Mouse (Mus musculus): ENCODE data around the gene Lingo2. TPM values are rescaled to one million over a fixed set of nuclear protein-coding genes. Genes with fewer than 3 reads are reported as not detected.

Lingo2 gene
- polyA plus RNA-seq, 1 experiment from 2014 or later = 2.8 TPM

- Histone ChIP-seq H3K27me3 (ENCODE audit: control insufficient read depth, insufficient read depth, low read length) (no peaks in the 10 kb centered on the region), H3K4me1 (replicated peaks; ENCODE audit: control insufficient read depth, insufficient read depth, low read length) (no peaks in the 10 kb centered on the region), H3K9ac (ENCODE audit: low read length) (no peak overlapping the region), H3K36me3 (ENCODE audit: control insufficient read depth, insufficient read depth, low read length) (no peaks in the 10 kb centered on the region), H3K27ac (ENCODE audit: low read depth, low read length) (no peak overlapping the region), H3K4me2 (ENCODE audit: low read depth, low read length, severe bottlenecking) (no peak overlapping the region), H3K9me3 (ENCODE audit: control insufficient read depth, low read length) (no peaks in the 10 kb centered on the region), H3K4me3 (ENCODE audit: low read depth, low read length) (no peak overlapping the region)
- DNase-seq (ENCODE audit: low spot score) (no peak), ATAC-seq (replicated peaks; ENCODE audit: low FRiP score) (no peak)
These were observed 76.8 kb downstream of the Lingo2 start for GRCm38 (mm10) chr4:36874781-36875180.

- H3K4me2 ChIP-seq (ENCODE audit: low read depth, low read length, severe bottlenecking) = no peak overlapping the region
- H3K36me3 ChIP-seq (ENCODE audit: control insufficient read depth, insufficient read depth, low read length) = no peaks in the 10 kb centered on the region
- no peaks in the 10 kb centered on the region for H3K9me3 ChIP-seq (ENCODE audit: control insufficient read depth, low read length)
- DNase-seq (ENCODE audit: low spot score) (no peak), ATAC-seq (replicated peaks; ENCODE audit: low FRiP score) (no peak)
- no peak overlapping the region for H3K4me3 ChIP-seq (ENCODE audit: low read depth, low read length)
- H3K9ac ChIP-seq (ENCODE audit: low read length) = no peak overlapping the region
- H3K27me3 ChIP-seq (ENCODE audit: control insufficient read depth, insufficient read depth, low read length) = no peaks in the 10 kb centered on the region
- no peak overlapping the region for H3K27ac ChIP-seq (ENCODE audit: low read depth, low read length)
- no peaks in the 10 kb centered on the region for H3K4me1 ChIP-seq (replicated peaks; ENCODE audit: control insufficient read depth, insufficient read depth, low read length)
These were observed 126.6 kb downstream of the Lingo2 start for GRCm38 (mm10) chr4:36824982-36825381.

GRCm38 (mm10) chr4:36821914-36822313 lies 129.6 kb downstream of the Lingo2 start:
- Histone ChIP-seq H3K27me3 (ENCODE audit: control insufficient read depth, insufficient read depth, low read length) (no peaks in the 10 kb centered on the region), H3K27ac (ENCODE audit: low read depth, low read length) (no peak overlapping the region), H3K36me3 (ENCODE audit: control insufficient read depth, insufficient read depth, low read length) (no peaks in the 10 kb centered on the region), H3K4me3 (ENCODE audit: low read depth, low read length) (no peak overlapping the region), H3K4me2 (ENCODE audit: low read depth, low read length, severe bottlenecking) (no peak overlapping the region), H3K9me3 (ENCODE audit: control insufficient read depth, low read length) (no peaks in the 10 kb centered on the region), H3K4me1 (replicated peaks; ENCODE audit: control insufficient read depth, insufficient read depth, low read length) (no peaks in the 10 kb centered on the region), H3K9ac (ENCODE audit: low read length) (no peak overlapping the region)
- DNase-seq (ENCODE audit: low spot score) = no peak
- ATAC-seq (replicated peaks; ENCODE audit: low FRiP score) = no peak

DNA sequence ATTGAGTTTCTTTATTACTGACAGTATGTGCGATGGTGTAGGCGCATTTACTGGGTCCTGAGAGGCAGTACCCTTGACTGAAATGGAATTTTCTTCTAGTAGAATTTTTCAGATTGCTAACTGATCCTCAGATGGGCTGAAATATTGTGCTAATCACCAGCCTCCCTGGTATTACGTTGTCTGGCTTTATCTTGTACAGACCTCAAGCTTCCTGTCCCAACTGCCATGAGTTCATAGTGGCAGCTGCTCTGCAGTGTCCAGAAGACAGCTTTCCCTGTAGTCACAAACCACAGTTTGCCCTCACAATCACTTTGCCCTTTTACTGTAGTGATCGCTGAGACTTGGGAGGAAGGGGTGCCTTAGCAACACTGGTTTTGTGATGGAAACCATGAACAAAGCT lies 176.5 kb downstream of the Lingo2 start:
- H3K36me3 ChIP-seq (ENCODE audit: control insufficient read depth, insufficient read depth, low read length) = no peaks in the 10 kb centered on the region
- no peaks in the 10 kb centered on the region for H3K4me1 ChIP-seq (replicated peaks; ENCODE audit: control insufficient read depth, insufficient read depth, low read length)
- no peak overlapping the region for H3K27ac ChIP-seq (ENCODE audit: low read depth, low read length)
- DNase-seq (ENCODE audit: low spot score) (no peak), ATAC-seq (replicated peaks; ENCODE audit: low FRiP score) (no peak)
- no peaks in the 10 kb centered on the region for H3K27me3 ChIP-seq (ENCODE audit: control insufficient read depth, insufficient read depth, low read length)
- H3K4me2 ChIP-seq (ENCODE audit: low read depth, low read length, severe bottlenecking) = no peak overlapping the region
- no peaks in the 10 kb centered on the region for H3K9me3 ChIP-seq (ENCODE audit: control insufficient read depth, low read length)
- no peak overlapping the region for H3K4me3 ChIP-seq (ENCODE audit: low read depth, low read length)
- H3K9ac ChIP-seq (ENCODE audit: low read length) = no peak overlapping the region
- whole genome bisulfite sequencing = 96% methylated on average over 4 of the region's 4 CpGs

DNA sequence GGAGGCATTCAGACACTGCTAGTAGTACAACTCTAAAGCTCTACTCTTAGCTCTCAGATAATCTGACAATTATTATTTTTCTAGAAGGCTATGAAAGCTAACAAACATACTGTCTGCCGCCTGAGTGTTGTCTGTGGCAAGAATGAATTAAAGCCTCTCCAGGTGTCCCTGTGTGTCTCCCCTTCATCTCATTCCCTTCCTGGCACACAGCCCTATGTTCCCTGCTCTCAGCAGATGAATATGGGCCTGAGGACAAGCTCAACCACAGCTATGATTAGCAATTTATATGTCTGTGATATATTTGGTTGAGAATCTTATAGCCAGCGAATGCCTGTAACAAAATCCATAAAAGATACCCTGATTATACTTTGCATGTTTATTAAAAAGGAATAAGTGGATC lies 220.9 kb downstream of the Lingo2 start:
- DNase-seq (ENCODE audit: low spot score) (no peak), ATAC-seq (replicated peaks; ENCODE audit: low FRiP score) (no peak)
- Histone ChIP-seq H3K4me3 (ENCODE audit: low read depth, low read length) (no peak overlapping the region), H3K4me2 (ENCODE audit: low read depth, low read length, severe bottlenecking) (no peak overlapping the region), H3K9me3 (ENCODE audit: control insufficient read depth, low read length) (no peaks in the 10 kb centered on the region), H3K4me1 (replicated peaks; ENCODE audit: control insufficient read depth, insufficient read depth, low read length) (no peaks in the 10 kb centered on the region), H3K27me3 (ENCODE audit: control insufficient read depth, insufficient read depth, low read length) (no peaks in the 10 kb centered on the region), H3K9ac (ENCODE audit: low read length) (no peak overlapping the region), H3K36me3 (ENCODE audit: control insufficient read depth, insufficient read depth, low read length) (no peaks in the 10 kb centered on the region), H3K27ac (ENCODE audit: low read depth, low read length) (no peak overlapping the region)
- WGBS = 73% methylated on average over 2 of the region's 2 CpGs

GRCm38 (mm10) chr4:36716411-36716810 lies 235.1 kb downstream of the Lingo2 start:
- H3K36me3 ChIP-seq (ENCODE audit: control insufficient read depth, insufficient read depth, low read length) = no peaks in the 10 kb centered on the region
- H3K4me2 ChIP-seq (ENCODE audit: low read depth, low read length, severe bottlenecking) = no peak overlapping the region
- no peaks in the 10 kb centered on the region for H3K27me3 ChIP-seq (ENCODE audit: control insufficient read depth, insufficient read depth, low read length)
- ATAC-seq (replicated peaks; ENCODE audit: low FRiP score) = no peak
- no peak overlapping the region for H3K27ac ChIP-seq (ENCODE audit: low read depth, low read length)
- H3K4me3 ChIP-seq (ENCODE audit: low read depth, low read length) = no peak overlapping the region
- WGBS = 74% methylated on average over 1 of the region's 1 CpGs
- H3K9ac ChIP-seq (ENCODE audit: low read length) = no peak overlapping the region
- H3K9me3 ChIP-seq (ENCODE audit: control insufficient read depth, low read length) = no peaks in the 10 kb centered on the region
- H3K4me1 ChIP-seq (replicated peaks; ENCODE audit: control insufficient read depth, insufficient read depth, low read length) = no peaks in the 10 kb centered on the region
- no peak for DNase-seq (ENCODE audit: low spot score)

GRCm38 (mm10) chr4:36698888-36699287 lies 252.7 kb downstream of the Lingo2 start:
- WGBS = 85% methylated on average over 3 of the region's 3 CpGs
- no peak overlapping the region for H3K4me3 ChIP-seq (ENCODE audit: low read depth, low read length)
- H3K4me1 ChIP-seq (replicated peaks; ENCODE audit: control insufficient read depth, insufficient read depth, low read length) = no peaks in the 10 kb centered on the region
- DNase-seq (ENCODE audit: low spot score) (no peak), ATAC-seq (replicated peaks; ENCODE audit: low FRiP score) (no peak)
- H3K9ac ChIP-seq (ENCODE audit: low read length) = no peak overlapping the region
- H3K27ac ChIP-seq (ENCODE audit: low read depth, low read length) = no peak overlapping the region
- no peaks in the 10 kb centered on the region for H3K36me3 ChIP-seq (ENCODE audit: control insufficient read depth, insufficient read depth, low read length)
- no peaks in the 10 kb centered on the region for H3K27me3 ChIP-seq (ENCODE audit: control insufficient read depth, insufficient read depth, low read length)
- H3K9me3 ChIP-seq (ENCODE audit: control insufficient read depth, low read length) = no peaks in the 10 kb centered on the region
- no peak overlapping the region for H3K4me2 ChIP-seq (ENCODE audit: low read depth, low read length, severe bottlenecking)

- Histone ChIP-seq H3K27ac (ENCODE audit: low read depth, low read length) (no peak overlapping the region), H3K4me3 (ENCODE audit: low read depth, low read length) (no peak overlapping the region), H3K9me3 (ENCODE audit: control insufficient read depth, low read length) (no peaks in the 10 kb centered on the region), H3K4me2 (ENCODE audit: low read depth, low read length, severe bottlenecking) (no peak overlapping the region), H3K36me3 (ENCODE audit: control insufficient read depth, insufficient read depth, low read length) (no peaks in the 10 kb centered on the region), H3K27me3 (ENCODE audit: control insufficient read depth, insufficient read depth, low read length) (no peaks in the 10 kb centered on the region), H3K4me1 (replicated peaks; ENCODE audit: control insufficient read depth, insufficient read depth, low read length) (no peaks in the 10 kb centered on the region), H3K9ac (ENCODE audit: low read length) (no peak overlapping the region)
- ATAC-seq (replicated peaks; ENCODE audit: low FRiP score) (no peak), DNase-seq (ENCODE audit: low spot score) (no peak)
- 94% methylated on average over 2 of the region's 2 CpGs for WGBS
These were observed 254.7 kb downstream of the Lingo2 start for GRCm38 (mm10) chr4:36696810-36697209.

- Histone ChIP-seq H3K9me3 (ENCODE audit: control insufficient read depth, low read length) (no peaks in the 10 kb centered on the region), H3K27me3 (ENCODE audit: control insufficient read depth, insufficient read depth, low read length) (no peaks in the 10 kb centered on the region), H3K4me1 (replicated peaks; ENCODE audit: control insufficient read depth, insufficient read depth, low read length) (no peaks in the 10 kb centered on the region), H3K36me3 (ENCODE audit: control insufficient read depth, insufficient read depth, low read length) (no peaks in the 10 kb centered on the region), H3K9ac (ENCODE audit: low read length) (no peak overlapping the region), H3K27ac (ENCODE audit: low read depth, low read length) (no peak overlapping the region), H3K4me2 (ENCODE audit: low read depth, low read length, severe bottlenecking) (no peak overlapping the region), H3K4me3 (ENCODE audit: low read depth, low read length) (no peak overlapping the region)
- ATAC-seq (replicated peaks; ENCODE audit: low FRiP score) (0 out of 2 replicates have a peak, but pooled peaks have one; percentile 67), DNase-seq (ENCODE audit: low spot score) (no peak)
- WGBS = 64% methylated on average over 2 of the region's 2 CpGs
These were observed 291.6 kb downstream of the Lingo2 start for GRCm38 (mm10) chr4:36659920-36660319.

Data from forebrain, embryonic 11.5 days (tissue).